Mouse (Mus musculus): Measurements from ENCODE around the gene Hebp1.

DNA sequence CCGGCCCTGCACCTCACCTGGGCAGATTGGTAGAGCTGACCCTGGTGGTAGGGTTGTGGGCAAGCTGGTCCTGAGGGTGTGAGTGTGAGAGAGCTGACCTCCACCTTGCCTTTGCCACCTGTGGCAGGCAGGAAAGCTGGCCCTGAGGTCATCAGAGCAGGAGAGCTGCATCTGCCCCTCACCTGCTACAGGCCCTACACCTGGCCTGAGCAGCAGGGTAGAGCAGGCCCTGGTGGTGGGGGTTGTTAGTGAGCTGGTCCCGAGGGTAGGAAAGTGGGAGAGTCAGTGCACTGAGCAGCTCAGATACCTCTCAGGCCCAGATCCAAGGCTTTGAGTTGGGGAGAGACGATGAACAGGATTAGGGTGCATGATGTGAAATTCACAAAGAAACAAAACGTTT lies 48.1 kb downstream of the Hebp1 start:
- TF ChIP-seq POLR2A (IDR thresholded peaks at IDR 0.05; ENCODE audit: insufficient read depth, low read depth, low read length) (no peak), CTCF (IDR thresholded peaks at IDR 0.05; ENCODE audit: insufficient read depth, low read depth, low read length) (no peak)
